Mouse (Mus musculus): Measurements from ENCODE around the gene Ccdc58.
"Not testable (repeated sequence)": the region's sequence is repeated elsewhere in the genome, so short reads cannot be mapped to it uniquely, and the experiment has no call there.

The Ccdc58 gene

GRCm38 (mm10) chr16:36079916-36080315, 8.4 kb downstream of the Ccdc58 start:
- no peak for DNase-seq

DNA sequence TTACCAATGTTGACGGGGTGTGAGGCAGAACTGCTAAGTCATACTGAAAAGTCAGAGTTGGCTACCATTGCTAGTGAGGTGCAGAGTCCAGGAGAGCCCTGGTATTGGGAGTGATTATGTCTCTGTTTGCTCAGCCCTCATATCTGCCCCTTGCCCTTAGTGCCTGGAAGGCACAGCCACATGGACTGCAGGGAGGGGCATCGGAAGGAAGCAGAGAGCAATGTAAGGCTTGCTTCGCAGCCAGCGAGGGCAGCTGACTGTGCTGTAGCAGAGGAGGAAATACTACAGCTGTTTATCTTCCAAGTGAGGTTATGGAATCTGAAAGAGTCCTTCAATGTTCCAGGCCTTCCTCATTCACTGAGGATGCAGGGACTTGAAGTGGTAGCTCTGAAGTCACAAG, 16.4 kb downstream of the Ccdc58 start:
- DNase-seq = no peak

- DNase-seq = no peak
Observed at GRCm38 (mm10) chr16:36089065-36089464, 17.6 kb downstream of the Ccdc58 start.

DNA sequence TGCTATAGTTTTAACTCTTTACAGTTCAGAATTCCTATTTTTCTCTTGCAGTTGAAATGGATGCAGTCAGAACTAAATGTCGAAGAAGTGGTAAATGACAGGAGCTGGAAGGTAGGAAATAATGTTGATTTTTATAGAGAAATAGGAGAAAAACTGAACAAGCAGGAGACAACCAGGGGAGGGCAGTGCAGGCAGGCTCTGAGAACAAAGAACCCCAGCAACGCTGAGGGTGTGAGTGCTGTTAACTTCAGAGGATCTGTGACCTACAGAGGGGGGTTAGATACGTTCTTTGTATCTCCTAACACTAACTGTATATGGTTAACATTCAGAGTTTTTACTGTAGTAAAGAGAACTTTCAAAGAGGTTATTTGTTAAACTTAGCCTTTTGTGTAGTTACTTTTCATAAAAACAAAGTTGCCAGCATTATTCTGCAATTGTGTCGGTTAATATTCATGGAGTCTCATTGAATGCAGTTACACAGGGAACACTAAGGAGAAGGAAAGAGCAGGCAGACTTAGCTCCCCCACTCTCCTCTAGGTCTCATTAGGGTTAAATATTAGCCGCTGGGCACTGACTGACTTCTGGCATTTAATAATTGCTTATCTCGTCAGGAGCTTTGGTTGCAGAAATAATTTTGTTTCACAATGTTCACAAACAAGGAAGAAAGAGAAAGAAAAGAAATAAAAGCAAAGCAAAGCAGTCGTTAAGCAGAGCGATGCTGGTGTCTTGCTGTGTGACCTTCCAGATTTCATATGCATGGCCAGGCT, 18.5 kb downstream of the Ccdc58 start:
- no peak for DNase-seq

DNA sequence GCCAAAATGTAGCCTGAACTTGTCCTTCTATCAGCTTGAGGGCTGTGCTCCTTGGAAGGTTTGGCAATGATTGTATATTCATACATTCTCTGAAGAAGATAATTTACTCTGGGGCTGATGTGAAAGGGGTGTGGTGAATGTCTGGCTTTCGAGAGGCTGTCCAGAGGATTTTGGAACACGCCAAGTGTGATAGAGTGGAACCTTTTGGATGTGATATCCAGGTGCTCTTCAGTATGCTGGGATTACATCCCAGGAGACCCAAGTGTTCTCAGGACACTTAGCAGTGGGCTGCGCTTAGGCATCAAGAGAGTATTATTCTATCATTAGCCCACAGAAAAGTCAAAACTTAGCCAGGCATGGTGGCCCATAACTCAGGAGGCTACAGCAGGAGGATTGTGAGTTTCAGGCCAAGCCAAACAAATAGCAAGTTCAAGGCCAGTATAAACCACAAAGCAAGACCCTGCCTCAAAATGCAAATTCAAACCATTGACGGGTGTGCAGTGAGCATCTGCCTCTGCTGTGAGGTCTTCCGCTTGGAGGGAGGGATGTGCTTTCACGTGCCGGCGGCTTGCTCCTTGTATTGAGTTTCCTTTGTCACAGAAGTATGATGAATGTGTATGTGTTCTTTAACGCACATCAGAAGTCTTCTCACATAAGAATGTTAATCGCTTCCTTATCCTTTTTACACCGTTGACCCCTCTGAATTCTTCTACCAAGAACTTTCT, 19.5 kb downstream of the Ccdc58 start:
- no peak for DNase-seq

GRCm38 (mm10) chr16:36094079-36094478, 22.6 kb downstream of the Ccdc58 start:
- no peak for DNase-seq

- DNase-seq = not testable (repeated sequence)
Observed at GRCm38 (mm10) chr16:36097813-36098499, 26.5 kb downstream of the Ccdc58 start.

GRCm38 (mm10) chr16:36101526-36101925, 30.0 kb downstream of the Ccdc58 start:
- no peak for DNase-seq

GRCm38 (mm10) chr16:36102211-36102610, 30.7 kb downstream of the Ccdc58 start:
- no peak for DNase-seq

GRCm38 (mm10) chr16:36111486-36111885, 40.0 kb downstream of the Ccdc58 start:
- DNase-seq = peak; percentile 40 to 58

DNA sequence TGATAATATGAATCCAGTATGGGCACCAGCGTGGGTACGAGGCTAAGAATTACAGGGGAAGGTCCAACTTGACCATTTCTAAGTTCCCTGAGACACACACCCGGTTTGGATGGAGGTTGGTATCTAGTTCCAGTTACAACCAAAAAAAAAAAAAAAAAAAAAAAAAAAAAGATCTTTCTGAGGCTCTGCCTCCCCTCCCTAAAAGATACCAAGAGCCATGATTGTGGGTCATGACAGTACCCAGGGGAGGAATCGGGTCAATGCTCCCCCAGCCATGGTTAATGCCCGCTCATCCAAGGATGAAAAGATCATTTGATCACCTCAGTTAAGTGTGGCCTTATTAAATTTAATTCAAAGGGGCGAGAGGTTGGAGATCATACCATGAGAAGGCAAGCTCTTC, 44.3 kb downstream of the Ccdc58 start:
- DNase-seq = not testable (repeated sequence)

DNA sequence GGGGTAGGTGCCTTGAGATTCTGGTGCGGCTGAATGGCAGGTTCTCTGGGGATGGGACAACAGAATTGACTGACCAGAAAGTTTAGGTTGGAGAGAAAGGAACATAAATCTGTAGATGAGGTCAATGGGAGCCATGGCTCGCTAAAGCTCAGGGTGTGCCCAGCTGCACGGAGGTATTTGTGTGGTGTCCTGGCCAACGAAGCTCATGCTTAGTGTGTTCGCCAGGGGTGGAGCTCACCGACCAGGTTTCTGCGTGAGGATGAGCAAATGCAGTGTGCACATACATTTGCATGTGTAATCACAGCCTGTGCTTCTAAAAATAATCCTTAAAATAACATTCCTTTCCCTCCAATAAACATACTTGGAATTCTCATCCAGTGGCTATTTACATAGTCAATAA, 56.6 kb downstream of the Ccdc58 start:
- no peak for DNase-seq

GRCm38 (mm10) chr16:36131141-36131540, 59.7 kb downstream of the Ccdc58 start, which contains the start of gene Csta1:
Gene Csta1 (minus strand): TSS chr16:36131241.
- no peak for DNase-seq

DNA sequence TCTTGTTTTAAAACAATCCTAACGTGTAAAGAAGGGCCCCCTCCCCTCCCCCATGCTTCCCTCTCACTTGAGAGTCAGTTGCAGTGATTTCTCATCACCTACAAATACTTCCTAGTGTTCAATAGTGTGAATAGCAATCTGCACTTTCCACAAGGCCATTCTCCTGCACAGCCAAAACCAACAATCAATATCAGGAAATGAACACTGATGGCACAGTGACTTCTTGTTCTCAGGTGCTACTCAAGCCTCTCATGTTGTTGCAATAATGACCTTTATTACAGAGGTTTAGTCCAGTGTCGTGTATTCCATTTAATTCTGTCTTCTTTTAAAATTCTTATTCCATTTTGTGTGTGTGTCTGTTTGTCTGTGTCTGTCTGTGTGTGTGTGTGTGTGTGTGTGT, 66.7 kb downstream of the Ccdc58 start:
- no peak for DNase-seq
